Mouse (Mus musculus) heart, postnatal 0 days (tissue): Measurements from ENCODE around the gene Cenpf.

Experiments
- CTCF ChIP-seq: IDR thresholded peaks from 2 replicates; pipeline ENCODE4 v1.5.1; 2016; ENCODE audit warnings: antibody characterized with exemption, control low read depth, low read depth
- EP300 ChIP-seq: IDR thresholded peaks from 2 replicates; pipeline ENCODE4 v1.6.1; 2016; ENCODE audit warnings: antibody characterized with exemption, low read depth

DNA sequence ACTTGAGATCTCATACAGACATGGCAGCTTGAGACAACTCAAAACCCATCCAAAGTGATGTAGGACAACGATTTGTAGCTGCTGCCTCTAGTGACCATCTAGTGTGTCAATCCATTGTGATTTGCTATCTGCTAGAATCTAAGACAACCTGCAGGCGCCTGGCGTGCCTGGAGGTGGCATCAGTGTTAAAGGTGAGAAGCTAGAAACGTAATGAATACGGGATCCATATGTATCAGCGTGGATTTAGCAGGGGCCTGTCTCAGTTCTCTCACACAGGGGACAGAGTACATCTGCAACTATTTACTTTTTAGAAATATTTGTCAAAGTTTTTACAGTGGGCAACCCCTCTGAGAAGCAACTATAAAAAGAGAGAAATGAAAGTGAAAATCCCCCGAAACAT is 15.3 kb upstream of the Cenpf start:
- TF ChIP-seq EP300, result no peak
- peak; percentile 27 for TF ChIP-seq CTCF
